Mouse (Mus musculus): Measurements from ENCODE around the gene Gm17617.

GRCm38 (mm10) chr13:55174347-55174746, 41.0 kb upstream of the Gm17617 start:
- TF ChIP-seq CTCF (IDR thresholded peaks at IDR 0.05) = no peak
- TF ChIP-seq EP300 (IDR thresholded peaks at IDR 0.05; ENCODE audit: insufficient read depth, low read depth, low read length) = no peak
- no peak for TF ChIP-seq POLR2A (IDR thresholded peaks at IDR 0.05; ENCODE audit: insufficient read depth, low read depth, low read length)

Measured in heart, adult 2 months (tissue).